In genomic region chr9:78024823-78025222, GRCm38 (mm10) we compare ENCODE assay signal across 9 mouse cellular contexts. TPM values are rescaled to one million over a fixed set of nuclear protein-coding genes. Genes with fewer than 3 reads are reported as not detected.
DNase-seq lines count a peak whose midpoint lies in the region; ATAC-seq and TF ChIP-seq lines count a peak whose summit lies in the region.
"Had no signal": no experiment of that assay in that cellular context is flagged by ENCODE, and none has a peak within 500 bp of the region (broad histone marks: within the 10 kb centered on the region; RNA-seq: fewer than 3 reads in every experiment).

No protein-coding gene starts in this region.

- H3K27ac ChIP-seq in heart, postnatal 0 days (ENCODE audit: low read depth) = no peak overlapping the region
- H3K27ac ChIP-seq in lung, embryonic 16.5 days (ENCODE audit: low read length) = no peak overlapping the region
- H3K27ac ChIP-seq: heart, embryonic 15.5 days; stomach, embryonic 15.5 days had no signal

- H3K4me3 ChIP-seq in heart, postnatal 0 days (ENCODE audit: low read depth, low read length) = no peak overlapping the region
- H3K4me3 ChIP-seq in lung, embryonic 16.5 days (ENCODE audit: low read length) = no peak overlapping the region
- H3K4me3 ChIP-seq: heart, embryonic 15.5 days; stomach, embryonic 15.5 days had no signal

- no peaks in the 10 kb centered on the region for H3K27me3 ChIP-seq in heart, postnatal 0 days (ENCODE audit: control insufficient read depth, insufficient read depth, low read length)
- H3K27me3 ChIP-seq in lung, embryonic 16.5 days (ENCODE audit: control insufficient read depth, insufficient read depth, low read depth, low read length) = no peaks in the 10 kb centered on the region
- H3K27me3 ChIP-seq: heart, embryonic 15.5 days; stomach, embryonic 15.5 days had no signal

- H3K9ac ChIP-seq in heart, postnatal 0 days (replicated peaks; ENCODE audit: low read depth, low read length) = no peak overlapping the region
- H3K9ac ChIP-seq in lung, embryonic 16.5 days (ENCODE audit: low read length) = no peak overlapping the region
- H3K9ac ChIP-seq: heart, embryonic 15.5 days; stomach, embryonic 15.5 days had no signal

- peak; percentile 85 for ATAC-seq in CD4-positive, CD25-positive, alpha-beta regulatory T cell, adult 4 months
- ATAC-seq in common myeloid progenitor, adult 5-6 weeks (replicated peaks; ENCODE audit: low read depth, poor library complexity, severe bottlenecking) = peak; percentile 58
- no peak; the same call in 1 of the 2 replicates for ATAC-seq in heart, postnatal 0 days (ENCODE audit: insufficient read depth, low read depth)
- ATAC-seq in lung, embryonic 16.5 days (ENCODE audit: low read depth) = peak; percentile 53

- no peaks in the 10 kb centered on the region for H3K36me3 ChIP-seq in heart, postnatal 0 days (replicated peaks; ENCODE audit: control insufficient read depth, insufficient read depth, low read length)
- H3K36me3 ChIP-seq in lung, embryonic 16.5 days (ENCODE audit: control insufficient read depth, insufficient read depth, low read length) = no peaks in the 10 kb centered on the region
- H3K36me3 ChIP-seq: heart, embryonic 15.5 days; stomach, embryonic 15.5 days had no signal

- DNase-seq in Muller cell, postnatal 12 days (ENCODE audit: inconsistent ontology term) = peak; percentile 47
- DNase-seq in heart, postnatal 0 days (ENCODE audit: low spot score) = peak; percentile 39
- peak; percentile 80 for DNase-seq in kidney, postnatal 4 days
- peak; percentile 15 for DNase-seq in retina, adult 2 months (ENCODE audit: low read depth, low spot score)

- TF ChIP-seq CTCF in heart, postnatal 0 days (IDR thresholded peaks at IDR 0.05; ENCODE audit: low read depth) = peak; percentile 93

- H3K9me3 ChIP-seq in heart, postnatal 0 days (replicated peaks; ENCODE audit: control insufficient read depth, low read length) = no peaks in the 10 kb centered on the region
- no peaks in the 10 kb centered on the region for H3K9me3 ChIP-seq in lung, embryonic 16.5 days (ENCODE audit: control insufficient read depth, low read length)
- H3K9me3 ChIP-seq: heart, embryonic 15.5 days; stomach, embryonic 15.5 days had no signal

- H3K4me2 ChIP-seq in heart, postnatal 0 days (ENCODE audit: low read depth, low read length) = no peak overlapping the region
- H3K4me2 ChIP-seq in lung, embryonic 16.5 days (ENCODE audit: low read depth, low read length) = no peak overlapping the region
- H3K4me2 ChIP-seq: heart, embryonic 15.5 days; stomach, embryonic 15.5 days had no signal

- WGBS in heart, postnatal 0 days = 16% methylated on average over 3 of the region's 3 CpGs
- 14% methylated on average over 3 of the region's 3 CpGs for WGBS in lung, embryonic 16.5 days

- TF ChIP-seq EP300 in heart, postnatal 0 days (IDR thresholded peaks at IDR 0.05; ENCODE audit: low read depth) = no peak

- no peaks in the 10 kb centered on the region for H3K4me1 ChIP-seq in heart, postnatal 0 days (ENCODE audit: control insufficient read depth, insufficient read depth)
- H3K4me1 ChIP-seq in lung, embryonic 16.5 days (replicated peaks; ENCODE audit: control insufficient read depth, insufficient read depth, low read length) = peaks cover 9% of the 10 kb centered on the region

RNA-seq across cellular contexts. Expression of gene Gcm1, which starts 26.9 kb away (rescaled TPM):
- polyA plus RNA-seq in CD4-positive, CD25-positive, alpha-beta regulatory T cell, adult 4 months (2017; shearing (Covaris generic)) = not detected
- total RNA-seq in common myeloid progenitor, adult 5-6 weeks (2017) = not detected in 2 replicates
- total RNA-seq in heart, postnatal 0 days (2014; rRNA removed; ENCODE audit: low replicate concordance) = not detected in 2 replicates
- polyA plus RNA-seq in heart, postnatal 0 days (2015; fragmentation: Nextera tagmentation; extraction: Ambion mirVana) = not detected in 2 replicates
- 0.39 and 0.41 TPM in 2 replicates for polyA plus RNA-seq in lung, embryonic 16.5 days (2015; fragmentation: Nextera tagmentation; extraction: Ambion mirVana)
- polyA plus RNA-seq: heart, embryonic 15.5 days; stomach, embryonic 15.5 days had no signal

Comparison
In these comparisons a context has a peak if more than half of its experiments do, and no peak if none do; other contexts are left out.
1. DNase-seq: peak in every context shown above with its lines; median percentile 80 in kidney, postnatal 4 days; 47 in Muller cell, postnatal 12 days; 39 in heart, postnatal 0 days; 15 in retina, adult 2 months.